Mouse (Mus musculus) T-helper 17 cell (primary cell): ENCODE measurements around the gene Nit1.

Source experiments
- in situ Hi-C, 2 experiments: fragments of 300-600 bp; cut with MboI, MseI; formaldehyde crosslinking; loops; 1 replicate in 1 of 2; 2 replicates in 1 of 2; pipeline ENCODE4 v1.15.1; 2025; ENCODE audit warnings: high pct_unique_total_duplicates in 2 of 2

Gene Nit1

DNA sequence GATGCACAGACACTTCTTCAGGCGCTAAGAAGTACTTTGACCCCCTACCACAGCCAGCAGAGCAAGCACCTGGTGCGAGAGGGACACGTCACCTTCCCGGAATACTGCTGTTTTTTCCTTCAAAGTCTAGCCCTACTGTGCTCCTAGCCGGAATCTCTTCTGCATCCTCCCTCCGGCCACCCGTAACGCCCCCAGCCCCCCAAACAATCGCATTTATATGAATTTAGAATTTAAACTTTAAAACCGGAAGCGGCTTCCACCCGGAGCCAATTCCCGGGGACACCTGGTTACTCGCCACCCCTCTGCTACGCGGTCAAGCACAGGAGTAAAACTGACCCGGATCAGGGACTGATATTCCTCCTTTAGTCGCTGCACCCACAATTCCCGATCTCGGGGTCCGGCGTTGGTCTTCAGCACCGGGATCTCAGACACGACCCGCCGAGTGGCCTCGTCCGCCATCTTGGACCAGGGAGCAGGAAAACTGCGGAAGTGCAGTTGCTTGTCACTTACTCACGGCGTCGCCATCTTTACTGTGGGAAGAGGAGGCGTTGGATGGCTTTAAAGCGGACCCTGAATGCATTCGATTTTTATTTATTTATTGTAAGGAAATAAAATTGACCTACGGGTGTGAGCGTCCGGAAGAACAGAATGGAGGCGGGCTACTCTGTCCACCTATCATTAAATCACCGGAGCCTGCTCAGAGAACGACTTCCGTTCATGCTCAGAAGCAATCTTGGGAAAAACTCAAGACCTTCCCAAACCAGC, 51.0 kb downstream of the Nit1 start, which contains the start of gene Ufc1:
Gene Ufc1, minus strand, starts transcription at position 727 of the 765 bp plus-strand sequence.
- in situ Hi-C loops = no loop called here

DNA sequence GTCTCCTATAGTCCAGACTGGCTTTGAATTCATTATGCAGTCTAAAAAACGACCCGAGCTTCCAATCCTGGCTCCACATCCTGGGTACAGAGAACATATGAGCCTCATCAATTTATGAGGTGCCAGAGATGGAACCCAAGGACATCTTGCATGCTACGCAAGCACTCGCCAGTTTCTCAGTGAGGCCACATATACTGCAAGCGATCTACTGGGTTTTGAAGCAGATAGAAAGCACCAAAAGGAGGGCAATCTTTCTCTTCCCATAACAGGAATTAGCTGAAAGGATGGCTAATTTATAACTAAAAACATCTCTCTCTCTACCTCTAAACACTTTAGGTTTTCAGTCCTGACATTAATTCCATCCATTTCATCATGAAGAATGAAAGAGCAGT, 51.5 kb downstream of the Nit1 start:
- in situ Hi-C loops = no loop called here

DNA sequence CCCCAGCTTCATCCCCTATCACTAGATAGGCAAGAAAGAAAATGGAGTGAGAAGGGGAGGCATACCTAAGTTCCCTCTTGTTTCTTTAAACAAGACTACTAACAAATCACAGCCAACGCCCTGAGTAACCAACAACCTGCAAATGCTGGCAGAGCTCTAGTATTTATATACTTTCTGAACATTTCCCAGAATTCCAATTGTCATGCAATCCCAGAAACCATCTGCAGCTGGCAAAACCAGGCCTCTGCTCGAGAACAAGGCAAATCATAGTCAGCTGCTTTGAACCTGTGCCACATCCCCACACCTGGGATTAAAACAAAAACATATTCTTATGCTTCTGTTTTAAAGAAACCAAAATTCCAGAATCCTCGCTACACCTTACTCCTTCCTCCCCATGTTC, 52.1 kb downstream of the Nit1 start:
- in situ Hi-C loops = no loop called here

DNA sequence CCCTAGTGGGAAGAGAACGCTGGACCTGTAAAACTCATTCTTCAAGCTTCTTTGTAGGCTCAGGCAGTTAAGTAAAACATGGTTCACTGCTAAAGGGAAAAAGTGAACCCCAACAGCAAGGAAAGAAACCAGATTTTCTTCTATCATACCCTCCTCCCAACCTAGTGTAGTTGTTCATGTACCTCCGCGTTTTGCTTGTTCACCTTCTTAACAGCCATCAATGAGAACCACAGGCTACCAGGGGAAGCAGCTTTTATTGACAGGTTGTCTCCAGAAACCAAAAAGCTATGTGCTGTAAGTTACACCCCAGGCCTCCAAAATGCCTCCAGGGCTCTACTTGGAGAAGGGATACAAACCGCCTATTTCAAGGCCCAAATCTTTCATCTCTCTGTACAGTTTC, 57.1 kb downstream of the Nit1 start:
- in situ Hi-C loops = loop anchor here in 1 of 2 experiments (5.0 kb wide), 1 partner anchor 39 kb away; the partner anchor contains the start of gene Dedd
